In the genomic region with DNA sequence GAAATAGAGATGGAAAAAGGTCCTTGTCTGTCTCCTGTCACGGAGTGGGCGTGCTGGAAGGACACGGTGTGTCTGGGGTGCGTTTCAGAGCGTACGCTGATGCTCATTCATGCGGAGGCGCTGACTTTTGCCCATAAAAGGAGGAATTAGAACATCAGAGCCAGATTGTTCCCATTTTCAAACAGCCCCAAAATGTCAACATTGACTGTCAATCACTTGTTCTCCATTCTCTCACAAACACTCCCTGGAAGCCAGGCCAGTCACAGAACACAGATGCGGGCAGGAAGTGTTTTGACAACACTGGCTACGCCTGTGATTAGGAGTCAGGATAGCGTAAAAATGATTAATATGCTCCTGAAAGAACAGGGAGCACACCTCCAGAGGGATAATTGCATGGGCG, we compare ENCODE assay signal across 14 mouse cellular contexts.
DNase-seq lines count a peak whose midpoint lies in the region; ATAC-seq and TF ChIP-seq lines count a peak whose summit lies in the region.
"Had no signal": no experiment of that assay in that cellular context is flagged by ENCODE, and none has a peak within 500 bp of the region (broad histone marks: within the 10 kb centered on the region; RNA-seq: fewer than 3 reads in every experiment).

No protein-coding gene starts in this region.

- H3K27ac ChIP-seq in forebrain, embryonic 15.5 days (replicated peaks): no peak overlapping the region
- no peak overlapping the region for H3K27ac ChIP-seq in forebrain, embryonic 11.5 days (ENCODE audit: low read depth, low read length)
- no peak overlapping the region for H3K27ac ChIP-seq in thymus, adult 2 months (ENCODE audit: control insufficient read depth, insufficient read depth, low read length)
- no peak overlapping the region for H3K27ac ChIP-seq in gastrocnemius, adult 2 months
- H3K27ac ChIP-seq: hindbrain, embryonic 14.5 days; limb, embryonic 12.5 days had no signal

- intact Hi-C loops in gastrocnemius, adult 2 months (cut with DNase I): no loop called here

- WGBS in forebrain, embryonic 15.5 days: 20% methylated on average over 12 of the region's 12 CpGs
- 43% methylated on average over 12 of the region's 12 CpGs for WGBS in forebrain, embryonic 11.5 days
- 89% methylated on average over 12 of the region's 12 CpGs for WGBS in thymus, adult 2 months

- no peak for TF ChIP-seq POLR2A in thymus, adult 2 months (IDR thresholded peaks at IDR 0.05; ENCODE audit: control insufficient read depth, extremely low read depth, insufficient read depth, low read length, poor library complexity)

- no peak overlapping the region for H3K9ac ChIP-seq in forebrain, embryonic 15.5 days (replicated peaks)
- H3K9ac ChIP-seq in forebrain, embryonic 11.5 days (ENCODE audit: low read length): no peak overlapping the region
- H3K9ac ChIP-seq: hindbrain, embryonic 14.5 days; limb, embryonic 12.5 days had no signal

- no peaks in the 10 kb centered on the region for H3K9me3 ChIP-seq in forebrain, embryonic 15.5 days
- H3K9me3 ChIP-seq in forebrain, embryonic 11.5 days (ENCODE audit: control insufficient read depth, low read length): no peaks in the 10 kb centered on the region
- H3K9me3 ChIP-seq: limb, embryonic 12.5 days had no signal

- no peaks in the 10 kb centered on the region for H3K36me3 ChIP-seq in forebrain, embryonic 15.5 days
- H3K36me3 ChIP-seq in forebrain, embryonic 11.5 days (ENCODE audit: control insufficient read depth, insufficient read depth, low read length): no peaks in the 10 kb centered on the region
- H3K36me3 ChIP-seq in thymus, adult 2 months (ENCODE audit: control insufficient read depth, insufficient read depth, low read length): no peaks in the 10 kb centered on the region
- H3K36me3 ChIP-seq: limb, embryonic 12.5 days had no signal

- no peak for TF ChIP-seq CTCF in thymus, adult 2 months (IDR thresholded peaks at IDR 0.05; ENCODE audit: borderline replicate concordance, control insufficient read depth, extremely low read depth, insufficient read depth, low read length, poor library complexity)
- no peak for TF ChIP-seq CTCF in gastrocnemius, adult 2 months (IDR thresholded peaks at IDR 0.05)

- peaks cover 25% of the 10 kb centered on the region for H3K27me3 ChIP-seq in forebrain, embryonic 15.5 days
- no peaks in the 10 kb centered on the region for H3K27me3 ChIP-seq in forebrain, embryonic 11.5 days (ENCODE audit: control insufficient read depth, insufficient read depth, low read length)
- no peaks in the 10 kb centered on the region for H3K27me3 ChIP-seq in thymus, adult 2 months (ENCODE audit: control insufficient read depth, insufficient read depth, low read length)

- no peak for DNase-seq in forebrain, embryonic 11.5 days (ENCODE audit: low spot score)
- peak; percentile 55 for DNase-seq in Muller cell, postnatal 12 days (ENCODE audit: inconsistent ontology term)
- peak; percentile 32 to 76 for DNase-seq in layer of hippocampus, adult 18-20 months (ENCODE audit: low spot score in 2 of 2)
- DNase-seq in lung, postnatal 10 days: peak; percentile 68
- DNase-seq in thymus, adult 2 months: no peak
- DNase-seq in gastrocnemius, adult 2 months: no peak
- no peak for DNase-seq in urinary bladder, postnatal 36 days (ENCODE audit: low spot score in 2 of 2)
- DNase-seq: adrenal gland, postnatal 25 days; B cell, adult 2 months; kidney, adult 2 months had no signal

- H3K4me3 ChIP-seq in forebrain, embryonic 15.5 days: no peak overlapping the region
- no peak overlapping the region for H3K4me3 ChIP-seq in forebrain, embryonic 11.5 days (ENCODE audit: low read depth, low read length)
- no peak overlapping the region for H3K4me3 ChIP-seq in thymus, adult 2 months (ENCODE audit: control insufficient read depth, insufficient read depth, low read length)
- H3K4me3 ChIP-seq in gastrocnemius, adult 2 months: no peak overlapping the region
- H3K4me3 ChIP-seq: limb, embryonic 12.5 days had no signal

- peak; percentile 58; the same call in 1 of the 2 replicates for ATAC-seq in forebrain, embryonic 15.5 days (replicated peaks)
- ATAC-seq in forebrain, embryonic 11.5 days (replicated peaks; ENCODE audit: low FRiP score): no peak
- ATAC-seq: midbrain, embryonic 16.5 days had no signal

- peaks cover 7% of the 10 kb centered on the region for H3K4me1 ChIP-seq in forebrain, embryonic 15.5 days
- H3K4me1 ChIP-seq in forebrain, embryonic 11.5 days (replicated peaks; ENCODE audit: control insufficient read depth, insufficient read depth, low read length): no peaks in the 10 kb centered on the region
- H3K4me1 ChIP-seq in thymus, adult 2 months (replicated peaks; ENCODE audit: control insufficient read depth, insufficient read depth, low read length): no peaks in the 10 kb centered on the region

- no peak overlapping the region for H3K4me2 ChIP-seq in forebrain, embryonic 15.5 days (replicated peaks)
- H3K4me2 ChIP-seq in forebrain, embryonic 11.5 days (ENCODE audit: low read depth, low read length, severe bottlenecking): no peak overlapping the region
- H3K4me2 ChIP-seq: hindbrain, embryonic 14.5 days; limb, embryonic 12.5 days had no signal

Comparison
In these comparisons a context has a peak if more than half of its experiments do, and no peak if none do; other contexts are left out.
1. DNase-seq: peak in Muller cell, postnatal 12 days (single experiment), layer of hippocampus, adult 18-20 months (2 of 2) and lung, postnatal 10 days (single experiment); none in forebrain, embryonic 11.5 days (single experiment), thymus, adult 2 months (single experiment), gastrocnemius, adult 2 months (single experiment) and urinary bladder, postnatal 36 days (0 of 2).